Mouse (Mus musculus) bone marrow, adult 2 months (tissue): ENCODE measurements around the gene Col7a1.

Source experiments
- CTCF ChIP-seq: fragments of 200-500 bp; IDR thresholded peaks from 2 replicates; pipeline ENCODE4 v1.5.1; 2011; ENCODE audit warnings: low read length, control low read depth; ENCODE audit not compliant: control insufficient read depth, insufficient read depth
- POLR2A ChIP-seq: fragments of 200-500 bp; IDR thresholded peaks from 2 replicates; pipeline ENCODE4 v1.6.1; 2011; ENCODE audit warnings: low read depth, mild to moderate bottlenecking, control low read depth, low read length, borderline replicate concordance; ENCODE audit not compliant: control insufficient read depth

- TF ChIP-seq POLR2A (no peak), CTCF (no peak)
These were observed 36.5 kb downstream of the Col7a1 start for GRCm38 (mm10) chr9:108989802-108990461.
